Mouse (Mus musculus): ENCODE data around the gene Pde6d.
A peak's percentile ranks its signal among the peaks of the same experiment; 100 is the strongest.
"Not testable (repeated sequence)": the region's sequence is repeated elsewhere in the genome, so short reads cannot be mapped to it uniquely, and the experiment has no call there.

The Pde6d gene

GRCm38 (mm10) chr1:86569292-86569860 lies 13.1 kb downstream of the Pde6d start:
- DNase-seq (ENCODE audit: low spot score in 2 of 2): no peak

GRCm38 (mm10) chr1:86568409-86568808 lies 14.0 kb downstream of the Pde6d start:
- DNase-seq (ENCODE audit: low spot score in 2 of 2): no peak

- DNase-seq (ENCODE audit: low spot score in 2 of 2): no peak
These were observed 19.8 kb downstream of the Pde6d start for GRCm38 (mm10) chr1:86562663-86563062.

- no peak for DNase-seq (ENCODE audit: low spot score in 2 of 2)
These were observed 23.2 kb downstream of the Pde6d start for GRCm38 (mm10) chr1:86559232-86559631.

GRCm38 (mm10) chr1:86557872-86558271 lies 24.6 kb downstream of the Pde6d start:
- DNase-seq (ENCODE audit: low spot score in 2 of 2): no peak

GRCm38 (mm10) chr1:86555665-86556064 lies 26.8 kb downstream of the Pde6d start:
- no peak for DNase-seq (ENCODE audit: low spot score in 2 of 2)

GRCm38 (mm10) chr1:86551877-86552276 lies 30.6 kb downstream of the Pde6d start:
- DNase-seq (ENCODE audit: low spot score in 2 of 2): no peak

GRCm38 (mm10) chr1:86551299-86551698 lies 31.1 kb downstream of the Pde6d start:
- no peak for DNase-seq (ENCODE audit: low spot score in 2 of 2)

- DNase-seq (ENCODE audit: low spot score in 2 of 2): no peak
These were observed 35.6 kb downstream of the Pde6d start for GRCm38 (mm10) chr1:86546797-86547196.

- DNase-seq (ENCODE audit: low spot score in 2 of 2): no peak
These were observed 39.8 kb downstream of the Pde6d start for GRCm38 (mm10) chr1:86542584-86542983.

GRCm38 (mm10) chr1:86539583-86539982 lies 42.8 kb downstream of the Pde6d start:
- not testable (repeated sequence) for DNase-seq (ENCODE audit: low spot score in 2 of 2)

GRCm38 (mm10) chr1:86538383-86538782 lies 44.0 kb downstream of the Pde6d start:
- DNase-seq (ENCODE audit: low spot score in 2 of 2): no peak

- DNase-seq (ENCODE audit: low spot score in 2 of 2): no peak
These were observed 48.9 kb downstream of the Pde6d start for GRCm38 (mm10) chr1:86533411-86534130.

GRCm38 (mm10) chr1:86532362-86533051 lies 49.9 kb downstream of the Pde6d start:
- DNase-seq (ENCODE audit: low spot score in 2 of 2): peak; percentile 92 to 96

- DNase-seq (ENCODE audit: low spot score in 2 of 2): peak in 1 of 2 experiments; percentile 33
These were observed 50.7 kb downstream of the Pde6d start for GRCm38 (mm10) chr1:86531547-86532321.

GRCm38 (mm10) chr1:86530871-86531546 lies 51.4 kb downstream of the Pde6d start:
- DNase-seq (ENCODE audit: low spot score in 2 of 2): no peak

GRCm38 (mm10) chr1:86529590-86529989 lies 52.8 kb downstream of the Pde6d start:
- no peak for DNase-seq (ENCODE audit: low spot score in 2 of 2)

GRCm38 (mm10) chr1:86528571-86529180 lies 53.8 kb downstream of the Pde6d start:
- DNase-seq (ENCODE audit: low spot score in 2 of 2): peak in 1 of 2 experiments; percentile 47

GRCm38 (mm10) chr1:86527599-86528486 lies 54.6 kb downstream of the Pde6d start:
- DNase-seq (ENCODE audit: low spot score in 2 of 2): peak; percentile 90 to 98
